Mouse (Mus musculus) limb, embryonic 11.5 days (tissue): ENCODE results near the gene Ccl1. TPM values are rescaled to one million over a fixed set of nuclear protein-coding genes. Genes with fewer than 3 reads are reported as not detected.

Source experiments
- ATAC-seq: fragments of 200-750 bp; cut with Nextera tagmentation; 2 replicates; pipeline ENCODE4 v1.8.0; 2017; ENCODE audit warnings: low read depth; ENCODE audit not compliant: insufficient number of reproducible peaks, low FRiP score, low TSS enrichment
- DNase-seq: peaks from one replicate; pipeline ENCODE4 v3.0.0-alpha.2; 2015; ENCODE audit warnings: low spot score
- H3K27ac ChIP-seq: fragments of 300-500 bp; sonication (generic); replicated peaks from 2 replicates; pipeline ENCODE4 v1.5.1; 2014; ENCODE audit warnings: low read depth, mild to moderate bottlenecking, low read length
- H3K27me3 ChIP-seq: fragments of 300-500 bp; sonication (generic); 2 replicates; pipeline ENCODE4 v1.6.1; 2014; ENCODE audit warnings: mild to moderate bottlenecking, low read length, mixed read lengths; ENCODE audit not compliant: control insufficient read depth, insufficient read depth
- H3K36me3 ChIP-seq: fragments of 300-500 bp; sonication (generic); 2 replicates; pipeline ENCODE4 v1.6.1; 2014; ENCODE audit warnings: mild to moderate bottlenecking, low read length, moderate library complexity, mixed read lengths; ENCODE audit not compliant: control insufficient read depth, insufficient read depth
- H3K4me1 ChIP-seq: fragments of 300-500 bp; sonication (generic); 2 replicates; pipeline ENCODE4 v1.6.1; 2014; ENCODE audit warnings: low read length, mixed read lengths; ENCODE audit not compliant: control insufficient read depth, insufficient read depth
- H3K4me2 ChIP-seq: fragments of 300-500 bp; sonication (generic); 2 replicates; pipeline ENCODE4 v1.6.1; 2014; ENCODE audit warnings: low read depth, mild to moderate bottlenecking, moderate library complexity; ENCODE audit not compliant: severe bottlenecking
- H3K4me3 ChIP-seq: fragments of 300-500 bp; sonication (generic); 2 replicates; pipeline ENCODE4 v1.5.1; 2014; ENCODE audit warnings: low read depth, low read length
- H3K9ac ChIP-seq: fragments of 300-500 bp; sonication (generic); 2 replicates; pipeline ENCODE4 v1.6.1; 2014; ENCODE audit warnings: mild to moderate bottlenecking, low read length
- H3K9me3 ChIP-seq: fragments of 300-500 bp; sonication (generic); 2 replicates; pipeline ENCODE4 v1.6.1; 2016; ENCODE audit warnings: low read length; ENCODE audit not compliant: control insufficient read depth
- WGBS: fragments of 180-500 bp; shearing (Covaris S2); extraction: QIAGEN DNeasy Blood & Tissue Kit; methylation state at CpG from one replicate; pipeline ENCODE4 v1.1.7; 2014; 5-methylcytosine and 5-hydroxymethylcytosine counted together
- polyA plus RNA-seq: library from polyadenylated mRNA; unstranded; fragments of >200 nt; fragmentation: Nextera tagmentation; extraction: Ambion mirVana; gene quantifications from 2 replicates; pipeline ENCODE4 v1.2.1, GENCODE M21; 2014

Ccl1 gene
- polyA plus RNA-seq, 1 experiment from 2014 or later, result not detected

- H3K27ac ChIP-seq, result no peak overlapping the region
- H3K4me1 ChIP-seq, result no peaks in the 10 kb centered on the region
- no peaks in the 10 kb centered on the region for H3K9me3 ChIP-seq
- no peak overlapping the region for H3K4me2 ChIP-seq
- 35% methylated on average over 5 of the region's 5 CpGs for WGBS
- no peak overlapping the region for H3K4me3 ChIP-seq
- no peaks in the 10 kb centered on the region for H3K36me3 ChIP-seq
- peak; percentile 63 for DNase-seq
- H3K27me3 ChIP-seq, result no peaks in the 10 kb centered on the region
- ATAC-seq, result no peak
- H3K9ac ChIP-seq, result no peak overlapping the region
Measured at GRCm38 (mm10) chr11:82177711-82178110, 127.8 kb downstream of the Ccl1 start.

GRCm38 (mm10) chr11:82174794-82175193 is 130.7 kb downstream of the Ccl1 start:
- DNase-seq (peak; percentile 74), ATAC-seq (no peak)
- H3K4me1 ChIP-seq, result no peaks in the 10 kb centered on the region
- WGBS, result 18% methylated on average over 3 of the region's 3 CpGs
- no peaks in the 10 kb centered on the region for H3K36me3 ChIP-seq
- no peaks in the 10 kb centered on the region for H3K9me3 ChIP-seq
- no peak overlapping the region for H3K27ac ChIP-seq
- H3K27me3 ChIP-seq, result no peaks in the 10 kb centered on the region
- no peak overlapping the region for H3K4me3 ChIP-seq
- H3K9ac ChIP-seq, result no peak overlapping the region
- H3K4me2 ChIP-seq, result no peak overlapping the region

- ATAC-seq (no peak), DNase-seq (peak; percentile 6)
- no peak overlapping the region for H3K9ac ChIP-seq
- H3K9me3 ChIP-seq, result no peaks in the 10 kb centered on the region
- 94% methylated on average over 2 of the region's 2 CpGs for WGBS
- no peak overlapping the region for H3K4me2 ChIP-seq
- H3K4me1 ChIP-seq, result no peaks in the 10 kb centered on the region
- H3K27ac ChIP-seq, result no peak overlapping the region
- H3K4me3 ChIP-seq, result no peak overlapping the region
- no peaks in the 10 kb centered on the region for H3K36me3 ChIP-seq
- H3K27me3 ChIP-seq, result no peaks in the 10 kb centered on the region
Measured at GRCm38 (mm10) chr11:82173491-82173890, 132.0 kb downstream of the Ccl1 start.

DNA sequence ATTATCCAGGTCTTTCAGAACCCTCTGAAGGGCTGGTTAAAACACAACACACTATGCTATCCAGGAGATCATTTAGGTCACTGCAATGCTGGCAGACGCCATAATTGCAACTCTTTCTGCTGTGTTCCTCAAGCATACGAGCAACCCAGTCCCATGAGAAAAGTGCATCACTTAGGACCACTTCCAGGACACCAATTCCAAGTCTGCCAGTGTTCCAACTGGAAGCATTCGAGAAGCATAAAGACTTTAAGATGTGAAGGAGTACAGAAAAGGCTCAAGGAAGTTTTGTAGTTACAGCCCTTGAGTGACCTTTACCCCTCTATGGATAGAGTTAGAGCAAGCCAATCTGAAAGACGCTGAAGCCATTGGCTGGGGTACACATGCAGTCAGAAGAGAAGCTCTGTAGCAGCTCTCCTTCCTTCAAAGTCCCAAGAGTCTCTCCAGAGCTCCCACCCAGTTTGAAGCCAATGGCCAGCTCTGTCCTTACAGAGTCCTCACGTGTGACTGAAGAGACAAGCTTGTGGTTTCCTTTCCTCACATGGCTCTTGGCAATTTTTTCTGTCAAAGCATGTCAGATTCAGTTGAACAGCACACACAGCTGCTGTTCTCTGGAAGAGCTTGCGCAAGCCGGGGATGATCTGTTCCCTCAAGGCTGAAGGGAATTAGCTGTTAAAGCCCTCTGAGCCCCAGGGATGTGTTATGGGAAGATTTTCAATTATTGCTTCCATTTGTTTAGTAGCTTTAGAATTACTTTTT is 134.0 kb downstream of the Ccl1 start:
- DNase-seq, result peak; percentile 13
- no peak overlapping the region for H3K9ac ChIP-seq
- WGBS, result 75% methylated on average over 7 of the region's 7 CpGs
- H3K36me3 ChIP-seq, result no peaks in the 10 kb centered on the region
- H3K27me3 ChIP-seq, result no peaks in the 10 kb centered on the region
- H3K4me3 ChIP-seq, result no peak overlapping the region
- H3K4me1 ChIP-seq, result no peaks in the 10 kb centered on the region
- ATAC-seq, result no peak
- H3K4me2 ChIP-seq, result no peak overlapping the region
- H3K27ac ChIP-seq, result no peak overlapping the region
- no peaks in the 10 kb centered on the region for H3K9me3 ChIP-seq

- no peak overlapping the region for H3K9ac ChIP-seq
- H3K27me3 ChIP-seq, result no peaks in the 10 kb centered on the region
- ATAC-seq (no peak), DNase-seq (no peak)
- no peak overlapping the region for H3K4me3 ChIP-seq
- no peak overlapping the region for H3K4me2 ChIP-seq
- H3K36me3 ChIP-seq, result no peaks in the 10 kb centered on the region
- no peaks in the 10 kb centered on the region for H3K9me3 ChIP-seq
- WGBS, result 95% methylated on average over 4 of the region's 4 CpGs
- no peaks in the 10 kb centered on the region for H3K4me1 ChIP-seq
- H3K27ac ChIP-seq, result no peak overlapping the region
Measured at GRCm38 (mm10) chr11:82169456-82169855, 136.0 kb downstream of the Ccl1 start.

DNA sequence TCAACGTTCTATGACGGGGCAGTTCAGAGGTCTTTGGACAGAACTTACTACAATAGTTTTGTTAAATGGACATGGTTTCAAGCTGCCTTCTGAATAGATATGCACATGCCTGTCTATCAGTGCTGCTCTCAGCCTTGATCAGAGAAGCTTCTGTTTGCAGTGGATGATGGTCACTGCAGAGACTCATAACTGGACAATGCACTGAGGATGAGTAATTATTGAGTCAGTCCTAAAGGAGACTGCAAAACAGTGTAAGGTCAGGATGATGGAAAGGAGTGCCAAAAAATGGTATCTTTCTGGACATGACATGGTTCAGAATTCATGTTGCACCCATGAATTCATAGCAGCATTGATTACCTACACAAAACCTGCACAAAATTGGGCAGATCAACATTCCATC is 137.2 kb downstream of the Ccl1 start:
- Histone ChIP-seq H3K9me3 (no peaks in the 10 kb centered on the region), H3K9ac (no peak overlapping the region), H3K27me3 (no peaks in the 10 kb centered on the region), H3K4me3 (no peak overlapping the region), H3K4me1 (no peaks in the 10 kb centered on the region), H3K27ac (no peak overlapping the region), H3K4me2 (no peak overlapping the region), H3K36me3 (no peaks in the 10 kb centered on the region)
- WGBS, result 91% methylated on average over 2 of the region's 2 CpGs
- ATAC-seq (no peak), DNase-seq (no peak)

- Histone ChIP-seq H3K9ac (no peak overlapping the region), H3K27ac (no peak overlapping the region), H3K9me3 (no peaks in the 10 kb centered on the region), H3K4me2 (no peak overlapping the region), H3K4me3 (no peak overlapping the region), H3K36me3 (no peaks in the 10 kb centered on the region), H3K4me1 (no peaks in the 10 kb centered on the region), H3K27me3 (no peaks in the 10 kb centered on the region)
- 74% methylated on average over 8 of the region's 8 CpGs for WGBS
- ATAC-seq (no peak), DNase-seq (no peak)
Measured at GRCm38 (mm10) chr11:82163285-82163684, 142.2 kb downstream of the Ccl1 start.

DNA sequence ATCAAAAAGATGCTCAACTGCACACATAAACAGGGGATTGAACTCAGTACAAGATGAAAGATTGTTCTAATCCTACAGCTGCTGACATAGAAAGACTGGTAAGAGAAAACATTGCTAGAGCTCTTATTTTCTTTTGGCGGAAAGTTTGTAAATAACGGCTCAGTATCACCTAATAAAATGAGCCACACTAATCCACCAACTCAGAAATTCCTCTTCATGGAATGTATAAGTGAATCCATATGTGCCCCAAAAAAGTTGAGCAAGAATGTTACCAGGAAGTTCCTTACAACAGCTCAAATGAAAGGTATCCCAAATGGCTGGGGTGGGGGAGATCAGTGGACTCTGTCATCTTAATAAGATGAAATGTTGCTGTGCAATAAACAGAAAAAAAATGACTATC is 146.4 kb downstream of the Ccl1 start:
- H3K4me2 ChIP-seq, result no peak overlapping the region
- no peak overlapping the region for H3K9ac ChIP-seq
- DNase-seq, result no peak
- 23% methylated on average over 2 of the region's 2 CpGs for WGBS
- H3K4me3 ChIP-seq, result no peak overlapping the region
- H3K27ac ChIP-seq, result no peak overlapping the region
- no peaks in the 10 kb centered on the region for H3K4me1 ChIP-seq
- H3K36me3 ChIP-seq, result no peaks in the 10 kb centered on the region
- no peaks in the 10 kb centered on the region for H3K27me3 ChIP-seq
- no peak for ATAC-seq
- H3K9me3 ChIP-seq, result no peaks in the 10 kb centered on the region
